Mouse (Mus musculus): Measurements from ENCODE around the gene Luc7l3.

Gene Luc7l3

GRCm38 (mm10) chr11:94253691-94254090 is 68.1 kb downstream of the Luc7l3 start:
- DNase-seq = no peak

DNA sequence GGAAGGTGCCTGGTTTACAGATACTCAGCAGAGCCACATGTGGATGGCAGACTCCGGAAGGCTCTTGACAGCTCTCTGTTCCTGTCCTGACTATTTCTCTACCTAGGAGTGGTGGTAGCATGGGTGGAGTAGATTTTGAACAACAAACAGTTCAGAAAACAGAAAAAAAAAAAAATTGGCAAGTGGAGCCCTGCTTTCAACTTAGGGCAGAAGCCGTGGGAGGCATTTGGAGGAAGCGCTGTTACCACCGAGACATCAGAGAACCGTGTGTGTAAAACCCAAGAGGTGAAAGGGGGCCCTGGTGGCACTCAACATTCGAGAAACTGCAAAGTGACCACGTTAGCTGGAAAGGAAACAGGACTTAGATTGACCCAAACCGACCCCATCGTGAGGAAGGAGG is 68.6 kb downstream of the Luc7l3 start:
- no peak for DNase-seq

GRCm38 (mm10) chr11:94246789-94247061 is 75.1 kb downstream of the Luc7l3 start:
- DNase-seq = no peak

DNA sequence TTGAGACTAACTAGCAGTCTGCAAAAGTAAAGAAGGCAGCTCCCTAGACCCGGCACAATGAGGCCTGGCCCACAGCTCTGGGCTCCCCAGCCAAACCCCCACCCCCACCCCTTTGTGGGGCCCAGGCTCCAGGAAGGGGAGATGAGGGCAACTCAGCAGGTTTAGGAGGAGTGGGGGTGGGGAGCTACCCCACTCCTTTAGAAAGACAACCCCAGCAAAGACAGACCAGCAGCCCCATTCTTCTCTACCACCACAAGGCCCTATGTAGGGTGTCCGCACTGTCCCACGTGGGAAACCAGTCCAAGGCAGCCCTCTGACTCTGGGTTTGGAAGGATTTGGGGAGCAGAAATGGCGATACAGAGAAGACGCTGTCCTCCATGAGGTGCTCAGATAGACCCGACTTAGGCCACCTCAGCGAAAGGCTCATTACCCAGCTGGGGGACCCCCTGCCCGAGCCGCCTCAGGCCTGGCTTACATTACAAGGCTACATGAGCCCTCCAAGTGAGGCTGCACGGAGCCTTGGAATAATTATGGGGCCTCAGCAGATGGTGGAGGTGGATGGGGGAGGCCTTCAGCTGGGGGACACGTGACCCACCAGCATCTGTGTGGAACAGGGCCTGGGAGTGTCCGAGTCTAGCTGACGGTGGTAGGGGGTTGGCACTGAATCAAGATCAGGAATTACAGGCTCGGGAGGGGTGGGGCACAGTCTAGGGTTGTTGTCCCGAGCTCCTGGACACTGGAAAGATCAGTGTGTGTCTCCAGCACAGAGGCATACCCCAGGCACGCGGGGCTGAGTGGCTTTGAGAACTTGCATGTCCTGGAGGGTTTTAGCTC is 75.6 kb downstream of the Luc7l3 start, which contains the start of gene Wfikkn2:
TSS of gene Wfikkn2 (minus strand) at position 51 of the 834 bp plus-strand sequence.
- DNase-seq = no peak

DNA sequence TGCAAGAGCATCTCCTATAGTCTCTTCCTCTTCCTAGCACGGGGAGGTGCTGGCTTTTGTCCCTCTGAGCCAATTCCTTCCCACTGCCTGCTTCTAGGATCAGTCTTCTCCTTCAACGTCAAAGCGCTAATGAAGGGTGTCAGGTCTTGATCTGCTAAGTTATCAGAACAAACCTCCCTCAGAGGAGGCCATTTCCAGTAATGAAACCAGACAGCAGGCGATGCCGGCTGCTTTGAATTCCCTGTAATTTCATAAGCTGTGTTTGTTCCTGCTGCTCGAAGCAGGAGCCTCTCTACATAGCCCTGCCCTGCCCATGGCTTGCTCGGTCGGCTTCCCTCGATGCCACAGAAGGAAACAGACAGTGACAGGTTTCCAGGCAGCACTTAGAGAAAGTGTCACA is 77.4 kb downstream of the Luc7l3 start:
- DNase-seq = no peak

DNA sequence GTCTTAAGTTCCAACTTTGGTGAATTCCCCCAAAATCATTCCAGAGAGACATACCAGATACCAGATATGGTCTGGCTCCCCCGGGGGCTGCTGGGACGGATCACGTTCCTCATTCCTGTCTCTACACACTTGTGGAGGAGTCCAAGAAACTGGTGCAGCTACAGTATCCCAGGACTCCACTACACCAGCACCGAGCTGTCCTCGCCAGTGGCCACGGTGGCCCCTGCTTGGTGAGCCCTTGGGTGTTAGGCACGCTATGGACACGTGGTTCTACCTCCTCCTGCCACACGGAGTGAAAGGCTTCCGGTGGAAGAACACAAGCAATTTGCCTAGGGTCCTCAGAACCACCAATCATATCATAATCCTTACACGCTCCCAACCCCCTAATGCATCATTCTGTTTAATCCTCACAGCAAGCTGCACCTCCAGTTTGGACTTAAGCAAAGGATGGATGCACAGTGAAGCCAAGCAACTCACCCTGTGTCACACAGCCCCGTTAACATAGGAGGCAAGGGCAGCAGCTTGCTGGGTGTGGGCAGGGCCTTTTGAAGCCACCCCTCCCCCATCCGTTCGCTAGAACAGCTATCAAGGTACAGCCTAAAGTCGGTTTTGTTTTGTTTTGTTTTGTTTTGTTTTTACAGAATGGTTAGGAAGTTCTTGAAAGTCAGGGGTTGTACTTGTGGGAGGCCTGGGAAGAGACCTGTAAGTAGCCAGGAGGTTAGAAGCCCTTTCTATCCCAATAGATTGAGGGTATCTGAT is 78.2 kb downstream of the Luc7l3 start:
- no peak for DNase-seq

DNA sequence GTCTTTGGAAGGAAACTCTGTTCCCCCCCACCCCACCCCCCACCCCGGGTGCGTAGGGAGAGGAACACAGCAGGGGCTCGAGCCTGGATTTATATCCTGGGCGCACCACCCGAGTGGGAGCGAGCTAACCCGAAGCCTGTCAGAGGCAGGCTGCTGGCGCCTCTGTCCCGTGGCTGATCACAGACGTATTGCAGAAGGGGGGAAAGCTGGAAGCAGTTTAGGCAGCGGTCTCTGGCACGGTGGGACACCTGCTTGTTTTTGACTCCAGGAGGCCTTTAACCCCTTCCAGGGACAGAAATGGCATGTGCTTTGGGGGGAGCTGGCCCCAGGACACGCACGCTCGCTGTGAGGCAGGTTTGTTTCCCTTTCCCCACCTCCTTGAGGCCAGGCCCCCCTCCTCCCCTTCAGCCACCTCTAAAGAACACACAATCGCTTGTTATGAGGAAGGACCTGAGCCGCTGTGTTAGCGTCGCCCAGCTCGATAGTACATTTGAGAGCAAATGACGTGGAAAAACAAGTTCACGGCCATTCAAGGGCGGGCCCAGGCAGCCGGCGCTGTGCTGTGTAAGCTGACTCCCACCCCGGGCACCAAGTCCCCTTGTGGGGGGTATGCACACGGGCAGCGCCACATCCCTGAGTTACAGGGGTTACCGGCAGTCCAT is 78.9 kb downstream of the Luc7l3 start:
- no peak for DNase-seq

- no peak for DNase-seq
Observed at GRCm38 (mm10) chr11:94239706-94240105, 82.1 kb downstream of the Luc7l3 start.

GRCm38 (mm10) chr11:94238786-94239185 is 83.0 kb downstream of the Luc7l3 start:
- DNase-seq = no peak

Measured in cerebellum, adult 9-10 months (tissue).